Mouse (Mus musculus) heart, adult 9 months (tissue): ENCODE data around the gene Gstcd.

Source experiments
- DNase-seq, 2 experiments: peaks; one replicate each; pipeline ENCODE4 v3.0.0; 2022; ENCODE audit warnings: low spot score in 2 of 2

Gstcd gene

GRCm38 (mm10) chr3:133026977-133027376, 64.9 kb downstream of the Gstcd start:
- no peak for DNase-seq

GRCm38 (mm10) chr3:133007250-133007649, 84.6 kb downstream of the Gstcd start:
- DNase-seq = no peak

DNA sequence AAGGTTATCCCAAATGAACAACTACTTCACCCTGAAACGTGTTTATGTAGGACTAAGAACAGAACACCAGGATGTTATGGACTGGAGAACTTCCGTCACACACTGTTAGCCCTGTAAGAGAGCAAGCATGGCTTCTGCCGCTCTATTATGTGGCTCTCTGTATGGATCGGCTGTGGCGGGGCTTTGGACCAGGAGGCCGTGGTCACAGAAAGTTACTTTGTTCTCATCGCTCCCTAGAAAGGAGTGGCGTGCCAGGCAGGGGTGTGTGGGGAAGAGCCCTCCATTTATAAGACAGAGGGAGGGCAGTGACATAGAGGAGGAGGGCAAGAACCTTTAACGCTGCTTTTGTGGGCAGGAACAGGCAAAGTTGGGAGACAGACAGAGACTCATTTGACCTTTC, 95.5 kb downstream of the Gstcd start:
- no peak for DNase-seq

- DNase-seq = no peak
These were observed 95.9 kb downstream of the Gstcd start for GRCm38 (mm10) chr3:132995904-132996267.

GRCm38 (mm10) chr3:132995172-132995903, 96.5 kb downstream of the Gstcd start:
- no peak for DNase-seq

- no peak for DNase-seq
These were observed 105.6 kb downstream of the Gstcd start for GRCm38 (mm10) chr3:132986188-132986587.

- no peak for DNase-seq
These were observed 107.9 kb downstream of the Gstcd start for GRCm38 (mm10) chr3:132983845-132984485.

DNA sequence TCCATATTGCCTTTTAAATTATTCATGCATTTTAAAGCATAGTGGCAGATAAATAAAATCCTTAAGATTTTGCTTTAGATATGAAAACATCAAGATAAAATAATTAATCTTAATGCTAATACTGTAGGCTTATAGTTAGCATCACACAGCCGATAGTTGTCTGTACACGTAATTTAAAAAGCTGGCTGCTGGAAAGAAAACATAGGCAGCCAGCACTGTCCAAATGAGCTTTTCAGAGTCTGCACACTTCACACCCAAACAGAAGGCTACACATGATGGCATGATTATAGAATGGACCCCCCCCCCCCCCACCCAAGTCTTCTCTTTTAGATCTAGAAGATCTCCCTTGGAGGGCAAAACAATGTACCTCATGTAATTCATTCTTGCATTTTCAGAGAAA, 109.9 kb downstream of the Gstcd start:
- DNase-seq = no peak

GRCm38 (mm10) chr3:132979781-132980461, 111.9 kb downstream of the Gstcd start:
- DNase-seq = no peak

GRCm38 (mm10) chr3:132966255-132966654, 125.6 kb downstream of the Gstcd start:
- DNase-seq = no peak

DNA sequence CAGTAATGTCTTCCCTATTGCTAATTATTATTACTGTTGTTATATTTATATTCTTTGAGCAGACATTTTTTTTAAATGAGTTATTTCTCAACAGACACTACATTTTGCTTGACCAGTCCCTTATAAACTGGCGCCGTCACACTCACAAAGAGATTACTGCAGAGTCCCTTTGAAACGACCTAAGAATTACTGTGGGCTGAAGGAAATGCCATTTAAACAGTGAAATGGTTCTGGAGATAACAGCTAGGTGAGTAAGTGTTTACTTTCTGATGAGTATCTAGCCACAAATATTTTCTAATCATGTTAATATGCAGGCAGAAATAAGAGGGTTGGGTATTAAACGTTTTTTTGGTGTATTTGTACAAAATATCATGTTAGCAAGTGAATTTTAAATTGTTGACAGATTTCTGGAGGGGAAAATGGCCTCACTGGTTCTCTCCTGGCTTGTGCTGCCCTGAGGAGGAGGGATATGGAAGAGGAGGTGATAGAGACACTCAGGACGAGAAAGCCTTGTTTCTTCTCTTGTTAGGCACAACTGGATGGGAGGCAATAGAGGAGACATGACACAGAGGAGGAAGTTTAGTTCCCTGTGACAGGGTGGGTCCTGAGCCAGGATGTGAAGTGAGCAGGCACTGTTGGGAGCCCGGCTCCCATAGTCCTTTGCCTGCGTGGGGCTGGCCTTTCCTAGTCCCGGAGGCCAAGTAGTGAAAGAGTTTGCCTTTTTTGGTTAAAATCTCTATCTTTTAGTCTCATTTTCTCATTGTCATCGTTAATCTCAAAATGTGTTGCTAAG, 126.9 kb downstream of the Gstcd start:
- no peak for DNase-seq

- no peak for DNase-seq
These were observed 129.0 kb downstream of the Gstcd start for GRCm38 (mm10) chr3:132962631-132963361.

GRCm38 (mm10) chr3:132950529-132950880, 141.3 kb downstream of the Gstcd start:
- no peak for DNase-seq

DNA sequence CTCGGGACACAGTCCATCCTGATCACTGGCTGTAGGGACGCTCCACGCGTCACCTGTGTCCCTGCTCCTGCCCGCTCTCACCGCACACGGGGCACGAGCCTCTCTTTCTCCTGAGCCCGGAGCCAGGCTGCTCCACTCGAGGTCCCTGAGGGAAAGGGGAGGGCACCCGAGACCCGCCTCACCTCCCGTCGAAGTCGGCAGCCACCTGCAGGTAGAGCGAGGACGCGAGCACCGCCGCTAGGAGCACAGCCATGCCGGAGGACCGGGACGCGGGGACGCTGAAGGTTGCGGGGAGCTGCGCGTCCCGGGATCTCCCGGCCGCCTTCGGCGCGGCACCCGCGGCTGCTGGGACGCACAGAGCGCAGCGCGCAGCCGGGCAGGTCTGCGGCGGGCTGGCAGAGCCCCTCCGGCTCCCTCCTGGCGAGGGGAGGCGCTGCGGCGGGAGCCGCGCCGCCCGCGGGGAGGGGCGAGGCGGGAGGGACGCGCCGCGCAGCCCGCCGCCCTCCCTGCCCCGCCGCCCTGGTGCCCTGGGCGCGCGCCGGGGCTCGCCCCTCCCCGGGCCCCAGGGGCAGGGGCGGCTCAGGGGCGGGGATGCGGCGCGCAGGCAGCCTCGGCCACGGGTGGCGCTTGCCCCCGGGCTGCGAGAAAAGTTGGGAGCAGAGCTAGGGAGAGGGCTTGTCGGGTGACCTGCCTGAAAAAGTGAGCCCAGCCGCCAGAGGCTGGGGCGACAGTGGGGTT, 141.9 kb downstream of the Gstcd start, which contains the start of gene Npnt:
Gene Npnt (minus strand): TSS at position 501 of the 738 bp plus-strand sequence.
- no peak for DNase-seq

DNA sequence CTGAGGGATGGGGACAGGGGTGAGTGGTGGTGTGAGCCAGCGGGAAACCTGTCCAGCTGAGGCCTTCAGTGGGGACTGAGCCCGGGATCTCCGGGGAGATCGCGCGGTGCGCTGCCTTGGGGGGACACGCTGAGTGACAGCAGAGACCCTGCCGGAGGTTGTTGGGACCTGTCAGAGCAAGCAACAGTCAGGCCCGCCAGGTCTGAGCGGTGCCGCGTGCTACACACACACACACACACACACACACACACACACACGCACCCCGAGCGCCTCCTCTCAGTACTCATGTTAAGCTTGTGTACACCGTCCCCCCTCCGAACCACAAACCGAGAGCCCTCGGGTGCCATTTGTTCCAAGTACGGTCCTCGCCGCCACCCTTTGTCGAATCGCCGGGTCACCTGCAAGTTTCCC, 142.4 kb downstream of the Gstcd start:
- no peak for DNase-seq

DNA sequence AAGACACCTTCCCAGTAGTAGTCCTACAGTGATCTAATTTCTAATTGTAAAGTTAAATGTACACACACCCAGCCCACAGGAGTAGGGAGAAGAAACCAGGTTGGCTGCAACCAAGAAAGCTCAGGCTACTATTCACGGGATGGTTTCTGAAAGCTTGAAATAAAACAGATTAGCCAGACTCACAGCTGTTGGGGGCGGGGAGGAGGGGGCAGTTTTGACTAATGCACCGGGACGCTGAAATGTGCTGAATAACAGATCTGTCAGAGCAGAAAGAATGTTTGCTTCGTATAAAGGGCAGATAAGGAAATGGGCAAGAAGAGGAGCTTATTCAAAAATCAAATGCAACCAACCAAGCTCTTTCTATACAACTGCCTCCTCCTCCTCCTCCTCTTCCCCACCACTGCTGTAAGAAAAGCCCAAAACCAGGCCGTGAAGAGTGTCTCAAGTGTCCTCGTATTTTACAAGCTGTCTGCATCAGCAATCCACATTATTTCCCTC, 143.5 kb downstream of the Gstcd start:
- no peak for DNase-seq

GRCm38 (mm10) chr3:132946086-132946485, 145.7 kb downstream of the Gstcd start:
- no peak for DNase-seq

GRCm38 (mm10) chr3:132945669-132946068, 146.2 kb downstream of the Gstcd start:
- DNase-seq = no peak

DNA sequence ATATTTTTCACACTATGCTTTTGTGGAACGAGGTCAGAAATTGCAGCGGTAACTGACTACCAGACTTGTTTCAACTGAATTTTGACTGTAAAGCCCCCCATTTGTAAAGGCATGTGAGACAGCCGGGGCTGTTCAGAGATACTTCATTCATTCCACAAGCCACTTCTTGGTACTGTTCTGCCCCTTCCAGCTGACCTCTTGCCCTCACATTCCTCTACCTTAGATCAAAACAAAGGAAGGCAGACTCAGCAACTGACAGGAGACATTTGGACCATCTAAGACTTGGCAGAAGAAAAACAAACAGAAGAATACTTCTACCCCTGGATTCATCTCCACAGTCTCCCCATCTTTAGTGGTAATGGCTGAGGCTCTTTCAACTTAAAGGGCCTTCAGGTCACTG, 147.2 kb downstream of the Gstcd start:
- no peak for DNase-seq

- DNase-seq = no peak
These were observed 147.6 kb downstream of the Gstcd start for GRCm38 (mm10) chr3:132944193-132944592.

DNA sequence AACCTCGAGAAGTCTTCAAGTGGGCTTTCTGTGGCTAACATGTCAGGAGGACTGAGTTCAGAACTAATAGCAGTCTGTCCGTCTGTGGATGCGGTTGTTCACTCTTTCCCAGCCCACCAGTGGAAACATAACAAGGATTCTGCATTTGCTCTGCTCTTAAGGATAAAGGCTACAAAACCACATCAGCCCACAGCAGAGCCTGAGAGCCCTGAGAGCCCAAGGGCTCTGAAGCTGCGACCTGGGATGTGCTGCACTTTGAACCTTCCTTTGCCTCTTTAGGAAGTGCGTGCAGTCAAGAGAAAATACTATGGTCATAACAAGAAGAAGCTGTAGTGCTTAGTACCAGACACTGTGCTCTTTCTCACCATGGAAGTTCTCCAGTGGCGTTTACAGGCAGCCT, 149.1 kb downstream of the Gstcd start:
- DNase-seq = no peak
